Mouse (Mus musculus) cerebellum, adult 9-10 months (tissue): Measurements from ENCODE around the gene Sptbn4.
A peak's percentile ranks its signal among the peaks of the same experiment; 100 is the strongest.

ENCODE experiments used
- DNase-seq: peaks from one replicate; pipeline ENCODE4 v3.0.0; 2022

Sptbn4 gene

GRCm38 (mm10) chr7:27323001-27323400 lies 124.5 kb downstream of the Sptbn4 start:
- no peak for DNase-seq

GRCm38 (mm10) chr7:27322291-27322690 lies 125.2 kb downstream of the Sptbn4 start:
- DNase-seq = no peak

- DNase-seq = no peak
Measured at GRCm38 (mm10) chr7:27319411-27319810, 128.1 kb downstream of the Sptbn4 start.

- no peak for DNase-seq
Measured at GRCm38 (mm10) chr7:27315958-27316357, 131.5 kb downstream of the Sptbn4 start.

GRCm38 (mm10) chr7:27314393-27314792 lies 133.1 kb downstream of the Sptbn4 start:
- DNase-seq = no peak

GRCm38 (mm10) chr7:27311651-27312284 lies 135.7 kb downstream of the Sptbn4 start:
- no peak for DNase-seq

- DNase-seq = no peak
Measured at GRCm38 (mm10) chr7:27310996-27311535, 136.4 kb downstream of the Sptbn4 start.

- peak; percentile 54 for DNase-seq
Measured at GRCm38 (mm10) chr7:27310306-27310705, 137.2 kb downstream of the Sptbn4 start.

- no peak for DNase-seq
Measured at GRCm38 (mm10) chr7:27309832-27310231, 137.7 kb downstream of the Sptbn4 start.

- DNase-seq = no peak
Measured at GRCm38 (mm10) chr7:27308821-27309549, 138.5 kb downstream of the Sptbn4 start.

GRCm38 (mm10) chr7:27307551-27307950 lies 139.9 kb downstream of the Sptbn4 start:
- DNase-seq = no peak
